22 mouse cellular contexts compared by ENCODE assay signal in genomic region chr13:83045516-83045915, GRCm38 (mm10).
"Had no signal": no experiment of that assay in that cellular context is flagged by ENCODE, and none has a peak within 500 bp of the region (broad histone marks: within the 10 kb centered on the region; RNA-seq: fewer than 3 reads in every experiment).

No protein-coding gene starts in this region.

- H3K4me3 ChIP-seq: liver, embryonic 13.5 days; liver, embryonic 15.5 days; lung, embryonic 15.5 days; megakaryocyte, embryonic 14.5 days; midbrain, embryonic 13.5 days; midbrain, embryonic 15.5 days; neural tube, embryonic 12.5 days; stomach, embryonic 15.5 days had no signal

- H3K27ac ChIP-seq: liver, embryonic 13.5 days; liver, embryonic 15.5 days; lung, embryonic 15.5 days; macrophage; midbrain, embryonic 13.5 days; midbrain, embryonic 15.5 days; neural tube, embryonic 12.5 days; stomach, embryonic 15.5 days; stomach, postnatal 0 days had no signal

- ATAC-seq: liver, postnatal 0 days; lung, postnatal 0 days; midbrain, embryonic 13.5 days; midbrain, embryonic 15.5 days had no signal

- H3K36me3 ChIP-seq: liver, embryonic 13.5 days; liver, embryonic 15.5 days; lung, embryonic 15.5 days; midbrain, embryonic 13.5 days; midbrain, embryonic 15.5 days; neural tube, embryonic 12.5 days; stomach, embryonic 15.5 days had no signal

- H3K4me1 ChIP-seq: liver, embryonic 13.5 days; liver, embryonic 15.5 days; lung, embryonic 15.5 days; midbrain, embryonic 13.5 days; midbrain, embryonic 15.5 days; neural tube, embryonic 12.5 days; stomach, embryonic 15.5 days had no signal

- H3K27me3 ChIP-seq: liver, embryonic 13.5 days; liver, embryonic 15.5 days; lung, embryonic 15.5 days; megakaryocyte, embryonic 14.5 days; midbrain, embryonic 13.5 days; midbrain, embryonic 15.5 days; neural tube, embryonic 12.5 days; stomach, embryonic 15.5 days had no signal

- DNase-seq: liver, embryonic 13.5 days; liver, postnatal 0 days; lung, adult 2 months; lung, postnatal 36 days; retina, postnatal 1 day; right cerebral cortex, adult 18-20 months; right cerebral cortex, postnatal 25 days; right cerebral cortex, postnatal 4 days; spleen, adult 18-20 months; thymus, adult 2 months; thymus, postnatal 25 days; thymus, postnatal 4 days had no signal
